Mouse (Mus musculus): ENCODE data around the gene Ccnyl1.

- TF ChIP-seq POLR2A (IDR thresholded peaks at IDR 0.05; ENCODE audit: low read depth, low read length) (no peak), CTCF (conservative IDR thresholded peaks at IDR 0.05; ENCODE audit: insufficient read depth, insufficient read length, low read depth, low read length) (no peak)
These were observed 41.9 kb downstream of the Ccnyl1 start for GRCm38 (mm10) chr1:64732161-64732560.

Data from kidney, adult 2 months (tissue).